Mouse (Mus musculus) stomach, postnatal 0 days (tissue): ENCODE results near the gene Ski.

Experiments
- CTCF ChIP-seq: IDR thresholded peaks from 2 replicates; pipeline ENCODE4 v1.5.1; 2016; ENCODE audit warnings: antibody characterized with exemption, low read depth, mild to moderate bottlenecking, moderate library complexity
- EP300 ChIP-seq: optimal IDR thresholded peaks from 2 replicates; pipeline ENCODE3; 2016; ENCODE audit warnings: antibody characterized with exemption

- no peak for TF ChIP-seq CTCF
- no peak for TF ChIP-seq EP300
Measured at GRCm38 (mm10) chr4:155125310-155125709, 97.1 kb downstream of the Ski start.
